Mouse (Mus musculus) spleen, adult 2 months (tissue): ENCODE measurements around the gene Syde2. TPM values are rescaled to one million over a fixed set of nuclear protein-coding genes. Genes with fewer than 3 reads are reported as not detected.

Source experiments
- DNase-seq, 2 experiments: peaks; one replicate each; pipeline versions ENCODE4 v3.0.0 to v3.0.0-alpha.2; 2012 to 2021; ENCODE audit warnings: low spot score in 2 of 2, low read depth in 1 of 2
- H3K27ac ChIP-seq: fragments of 200-500 bp; 2 replicates; pipeline ENCODE4 v1.5.1; 2012; ENCODE audit warnings: low read length, inconsistent platforms; ENCODE audit not compliant: insufficient read depth
- H3K27me3 ChIP-seq: fragments of 200-500 bp; 2 replicates; pipeline ENCODE4 v1.6.1; 2012; ENCODE audit warnings: mild to moderate bottlenecking, moderate library complexity, low read length, inconsistent platforms; ENCODE audit not compliant: control insufficient read depth, insufficient read depth
- H3K36me3 ChIP-seq: fragments of 200-500 bp; 2 replicates; pipeline ENCODE4 v1.6.1; 2012; ENCODE audit warnings: mild to moderate bottlenecking, low read length, inconsistent platforms; ENCODE audit not compliant: control insufficient read depth, insufficient read depth
- H3K4me1 ChIP-seq: fragments of 200-500 bp; 2 replicates; pipeline ENCODE4 v1.6.1; 2011; ENCODE audit warnings: inconsistent platforms; ENCODE audit not compliant: control insufficient read depth, insufficient read depth, insufficient read length
- H3K4me3 ChIP-seq: fragments of 200-500 bp; 2 replicates; pipeline ENCODE4 v1.5.1; 2011; ENCODE audit warnings: mild to moderate bottlenecking, inconsistent platforms; ENCODE audit not compliant: insufficient read depth, insufficient read length; ENCODE audit errors: extremely low read depth
- CTCF ChIP-seq: fragments of 200-500 bp; IDR thresholded peaks from 2 replicates; pipeline ENCODE4 v1.5.1; 2011; ENCODE audit warnings: mild to moderate bottlenecking, inconsistent platforms; ENCODE audit not compliant: insufficient read depth, insufficient read length, insufficient replicate concordance; ENCODE audit errors: extremely low read depth
- POLR2A ChIP-seq: fragments of 200-500 bp; IDR thresholded peaks from 2 replicates; pipeline ENCODE4 v1.6.1; 2011; ENCODE audit warnings: low read depth, low read length, inconsistent platforms
- WGBS: fragments of 180-500 bp; shearing (Covaris S2); methylation state at CpG from one replicate; pipeline ENCODE4 v1.1.7; 2018; 5-methylcytosine and 5-hydroxymethylcytosine counted together
- polyA plus RNA-seq: library from polyadenylated mRNA; depleted of rRNA; stranded (reverse); fragments of >200 nt; gene quantifications from 2 replicates; pipeline ENCODE4 v1.2.3, GENCODE M21; 2012; rRNA removed

Gene Syde2
- polyA plus RNA-seq, 1 experiment = 0.57 TPM

DNA sequence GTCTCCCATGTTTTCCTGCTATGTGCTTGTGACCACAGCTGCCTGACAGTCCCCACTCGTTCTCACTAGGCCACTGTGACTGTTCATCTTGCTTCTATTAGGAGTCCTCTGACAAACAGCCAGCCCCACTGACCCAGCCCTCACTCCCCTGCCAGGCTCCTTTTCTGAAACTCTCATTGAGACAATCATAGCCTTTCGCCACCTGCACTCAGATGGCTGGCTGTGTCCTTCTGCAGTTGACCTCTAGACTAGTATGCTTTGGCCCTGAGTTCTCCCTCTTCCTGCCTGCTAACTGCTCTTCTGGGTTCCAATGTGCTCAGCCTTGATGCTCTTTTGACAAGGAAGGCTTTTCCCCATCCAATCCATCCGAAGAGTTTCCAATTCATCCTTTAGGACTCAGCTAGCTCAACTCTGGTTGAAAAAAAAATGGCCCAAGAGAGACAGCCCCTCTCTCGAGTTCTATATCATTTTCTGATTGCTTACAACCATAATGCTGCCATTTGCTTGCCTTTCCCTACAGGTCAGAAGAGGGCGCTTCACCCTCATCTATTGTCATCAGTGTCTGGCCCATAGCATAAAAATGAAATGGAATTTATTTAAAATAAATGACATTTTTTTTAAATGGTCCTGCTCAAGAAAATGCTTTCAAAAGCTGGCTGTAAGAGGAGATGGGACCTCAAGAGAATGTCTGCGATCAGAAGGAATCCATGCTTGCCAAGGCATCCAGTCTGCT is 65.6 kb downstream of the Syde2 start:
- Histone ChIP-seq H3K27me3 (no peaks in the 10 kb centered on the region), H3K4me3 (no peak overlapping the region), H3K36me3 (no peaks in the 10 kb centered on the region), H3K27ac (no peak overlapping the region), H3K4me1 (peaks cover 9% of the 10 kb centered on the region; the same call in 1 of the 2 replicates)
- TF ChIP-seq POLR2A (no peak), CTCF (no peak)
- 69% methylated on average over 6 of the region's 6 CpGs for WGBS
- DNase-seq = no peak

DNA sequence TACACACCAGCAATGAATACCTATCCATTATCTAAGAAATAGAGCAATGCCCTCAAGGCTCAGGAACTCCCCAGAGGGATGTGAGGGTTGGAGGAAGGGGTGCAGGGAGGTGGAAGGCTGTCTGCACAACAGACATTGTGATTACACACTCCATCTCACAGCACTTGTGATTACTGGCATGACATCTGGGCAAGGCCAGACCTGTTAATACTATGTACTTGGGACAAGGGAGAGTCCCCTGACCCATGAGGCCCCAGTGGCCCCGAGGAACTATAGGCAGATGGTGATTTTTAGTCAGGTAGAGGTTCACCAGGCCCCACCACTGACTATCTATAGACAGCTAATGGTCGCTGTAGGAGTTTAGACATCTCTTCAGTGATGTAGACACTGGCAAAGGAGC is 66.2 kb downstream of the Syde2 start:
- no peak for DNase-seq
- 79% methylated on average over 2 of the region's 2 CpGs for WGBS

DNA sequence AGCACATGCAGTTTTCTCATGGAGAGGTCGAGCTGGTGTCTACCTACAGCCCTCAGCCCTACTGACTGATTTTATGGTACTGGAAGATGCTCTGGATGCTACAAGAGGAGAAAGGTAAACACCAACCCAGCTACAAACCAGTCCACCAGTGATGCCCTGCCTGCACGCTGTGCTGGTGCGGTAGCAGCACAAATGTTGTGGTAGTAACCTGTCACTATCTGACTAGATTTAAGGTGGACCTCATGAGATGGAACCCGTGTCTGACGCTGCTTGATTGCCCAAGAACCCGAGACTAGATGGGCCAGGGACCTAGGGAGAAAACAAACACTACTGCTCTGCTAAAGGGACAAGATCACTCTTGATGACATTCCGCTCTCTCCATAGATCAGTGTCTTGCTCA is 69.5 kb downstream of the Syde2 start:
- Histone ChIP-seq H3K27ac (no peak overlapping the region), H3K36me3 (no peaks in the 10 kb centered on the region), H3K27me3 (no peaks in the 10 kb centered on the region), H3K4me3 (no peak overlapping the region), H3K4me1 (no peaks in the 10 kb centered on the region)
- 81% methylated on average over 7 of the region's 7 CpGs for WGBS
- TF ChIP-seq POLR2A (no peak), CTCF (no peak)
- no peak for DNase-seq

More for the DNA sequence above, 66.2 kb downstream of the Syde2 start:
- Histone ChIP-seq H3K4me1 (peaks cover 3% of the 10 kb centered on the region; the same call in 1 of the 2 replicates), H3K27ac (no peak overlapping the region), H3K4me3 (no peak overlapping the region), H3K27me3 (no peaks in the 10 kb centered on the region), H3K36me3 (no peaks in the 10 kb centered on the region)
- TF ChIP-seq POLR2A (no peak), CTCF (no peak)

DNA sequence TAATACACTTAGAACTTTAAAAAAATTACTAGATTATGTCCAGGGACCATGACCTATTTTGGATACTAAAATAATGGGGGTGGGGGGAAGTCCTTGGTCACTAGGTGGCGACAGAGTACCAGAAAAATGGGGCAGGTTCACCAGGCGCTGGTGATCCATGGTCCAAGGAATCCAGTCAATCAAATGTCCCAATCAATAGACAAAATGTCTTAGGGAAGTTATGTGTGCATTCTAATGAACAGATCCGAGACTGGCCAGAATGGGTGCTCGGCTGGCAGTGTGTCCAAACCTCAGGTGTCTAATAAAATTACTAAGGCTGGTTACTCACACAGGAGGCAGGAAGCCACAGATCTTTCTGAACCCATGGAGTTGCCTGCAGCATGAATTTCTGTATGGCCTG is 70.6 kb downstream of the Syde2 start:
- Histone ChIP-seq H3K4me3 (no peak overlapping the region), H3K27me3 (no peaks in the 10 kb centered on the region), H3K36me3 (no peaks in the 10 kb centered on the region), H3K4me1 (no peaks in the 10 kb centered on the region), H3K27ac (no peak overlapping the region)
- TF ChIP-seq POLR2A (no peak), CTCF (peak; percentile 65; the same call in 1 of the 2 replicates)
- 18% methylated on average over 4 of the region's 4 CpGs for WGBS
- peak; percentile 17 to 31 for DNase-seq

DNA sequence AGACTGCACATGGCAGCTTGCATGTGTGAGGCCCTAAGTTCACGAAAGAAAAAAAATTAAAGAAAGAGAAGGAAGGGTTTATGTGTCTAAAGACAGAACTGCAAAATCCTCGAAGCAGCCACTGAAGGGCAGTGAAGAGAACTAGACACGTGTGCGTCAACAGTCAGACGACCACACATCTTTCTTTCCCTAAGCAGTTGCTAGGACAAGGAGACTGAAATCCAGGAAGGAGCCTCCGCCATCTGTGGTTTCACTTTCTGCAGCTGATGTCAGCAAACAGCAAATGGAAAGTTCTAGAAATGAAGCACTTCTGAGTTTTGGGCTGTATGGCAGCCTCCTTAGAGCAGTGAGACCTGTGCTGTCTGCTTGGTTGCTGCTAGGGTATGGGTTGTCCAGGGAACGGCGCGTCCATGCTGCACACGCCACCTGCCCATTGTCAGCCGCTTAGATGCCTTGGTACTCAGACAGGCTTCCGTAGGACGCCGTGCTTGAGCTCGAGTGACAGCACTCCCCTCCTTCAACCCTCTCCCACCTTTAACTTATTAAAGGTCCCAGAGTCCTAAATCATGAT is 71.8 kb downstream of the Syde2 start:
- Histone ChIP-seq H3K4me1 (no peaks in the 10 kb centered on the region), H3K27ac (no peak overlapping the region), H3K27me3 (no peaks in the 10 kb centered on the region), H3K4me3 (no peak overlapping the region), H3K36me3 (no peaks in the 10 kb centered on the region)
- WGBS = 71% methylated on average over 15 of the region's 15 CpGs
- no peak for DNase-seq
- no peak for TF ChIP-seq POLR2A
- no peak for TF ChIP-seq CTCF

DNA sequence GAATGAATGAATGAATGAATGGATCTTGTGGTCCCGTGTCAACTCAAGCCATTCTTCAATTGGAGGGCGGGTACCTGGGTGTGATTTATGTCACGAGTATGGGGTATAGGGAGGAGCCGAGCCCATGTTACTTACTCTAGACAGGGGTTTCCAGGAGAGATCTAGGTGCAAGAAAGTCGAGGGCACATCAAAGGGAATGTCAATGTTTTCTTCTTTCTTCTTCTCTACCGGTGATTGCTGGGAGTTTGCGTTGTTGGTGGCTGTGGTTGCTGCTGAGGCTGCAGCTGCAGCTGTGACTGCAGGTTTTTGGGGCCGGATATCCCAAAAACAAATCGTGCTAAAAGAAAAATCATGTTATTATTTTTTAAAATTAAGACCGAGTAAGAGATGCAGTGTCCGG is 75.5 kb downstream of the Syde2 start:
- H3K36me3 ChIP-seq = no peaks in the 10 kb centered on the region
- no peak overlapping the region for H3K4me3 ChIP-seq
- no peak overlapping the region for H3K27ac ChIP-seq
- 71% methylated on average over 11 of the region's 11 CpGs for WGBS
- no peaks in the 10 kb centered on the region for H3K27me3 ChIP-seq
- H3K4me1 ChIP-seq = no peaks in the 10 kb centered on the region
- no peak for TF ChIP-seq CTCF
- TF ChIP-seq POLR2A = no peak
- DNase-seq = no peak

DNA sequence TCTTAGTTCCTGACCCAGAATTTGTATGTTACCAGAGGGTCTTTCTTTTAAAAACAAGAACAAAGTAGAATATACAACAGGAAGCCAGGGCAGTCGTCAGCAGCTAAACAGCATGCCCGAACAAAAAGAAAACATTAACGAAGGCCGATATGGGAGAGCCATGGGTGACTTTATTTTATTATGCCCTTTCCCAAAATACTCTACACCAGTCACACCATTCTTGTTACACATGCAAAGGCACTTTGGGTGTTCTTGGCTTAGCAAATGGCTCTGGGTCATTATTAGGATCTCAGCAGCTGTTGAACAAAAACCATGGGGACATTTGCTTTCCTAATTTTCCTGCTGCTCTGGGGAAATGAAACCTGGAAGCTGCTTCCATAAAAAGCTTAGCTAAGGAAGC is 81.6 kb downstream of the Syde2 start:
- DNase-seq = no peak
- WGBS = 79% methylated on average over 4 of the region's 4 CpGs
- TF ChIP-seq CTCF (no peak), POLR2A (no peak)
- Histone ChIP-seq H3K4me3 (no peak overlapping the region), H3K36me3 (no peaks in the 10 kb centered on the region), H3K27ac (no peak overlapping the region), H3K27me3 (no peaks in the 10 kb centered on the region), H3K4me1 (no peaks in the 10 kb centered on the region)

Other genes with a start within 250 kb of the Syde2 start
- gene Ddah1, start 229.2 kb upstream of the Syde2 start, polyA plus RNA-seq = 0.55 and 1.0 TPM in 2 replicates
- gene Bcl10, start 65.1 kb upstream of the Syde2 start, polyA plus RNA-seq = 11.4 and 11.7 TPM in 2 replicates
- gene 2410004B18Rik, start 49.9 kb upstream of the Syde2 start, polyA plus RNA-seq = 9.0 and 14.8 TPM in 2 replicates
- gene Wdr63, start 120.3 kb downstream of the Syde2 start, polyA plus RNA-seq = not detected in 2 replicates
- 3.2 and 4.1 TPM in 2 replicates for gene Mcoln3, start 129.6 kb downstream of the Syde2 start, polyA plus RNA-seq
- 6.6 and 8.2 TPM in 2 replicates for gene Mcoln2, start 162.0 kb downstream of the Syde2 start, polyA plus RNA-seq
- 0.57 and 1.2 TPM in 2 replicates for gene Lpar3, start 233.1 kb downstream of the Syde2 start, polyA plus RNA-seq